12 mouse cellular contexts compared by ENCODE assay signal in the genomic region with DNA sequence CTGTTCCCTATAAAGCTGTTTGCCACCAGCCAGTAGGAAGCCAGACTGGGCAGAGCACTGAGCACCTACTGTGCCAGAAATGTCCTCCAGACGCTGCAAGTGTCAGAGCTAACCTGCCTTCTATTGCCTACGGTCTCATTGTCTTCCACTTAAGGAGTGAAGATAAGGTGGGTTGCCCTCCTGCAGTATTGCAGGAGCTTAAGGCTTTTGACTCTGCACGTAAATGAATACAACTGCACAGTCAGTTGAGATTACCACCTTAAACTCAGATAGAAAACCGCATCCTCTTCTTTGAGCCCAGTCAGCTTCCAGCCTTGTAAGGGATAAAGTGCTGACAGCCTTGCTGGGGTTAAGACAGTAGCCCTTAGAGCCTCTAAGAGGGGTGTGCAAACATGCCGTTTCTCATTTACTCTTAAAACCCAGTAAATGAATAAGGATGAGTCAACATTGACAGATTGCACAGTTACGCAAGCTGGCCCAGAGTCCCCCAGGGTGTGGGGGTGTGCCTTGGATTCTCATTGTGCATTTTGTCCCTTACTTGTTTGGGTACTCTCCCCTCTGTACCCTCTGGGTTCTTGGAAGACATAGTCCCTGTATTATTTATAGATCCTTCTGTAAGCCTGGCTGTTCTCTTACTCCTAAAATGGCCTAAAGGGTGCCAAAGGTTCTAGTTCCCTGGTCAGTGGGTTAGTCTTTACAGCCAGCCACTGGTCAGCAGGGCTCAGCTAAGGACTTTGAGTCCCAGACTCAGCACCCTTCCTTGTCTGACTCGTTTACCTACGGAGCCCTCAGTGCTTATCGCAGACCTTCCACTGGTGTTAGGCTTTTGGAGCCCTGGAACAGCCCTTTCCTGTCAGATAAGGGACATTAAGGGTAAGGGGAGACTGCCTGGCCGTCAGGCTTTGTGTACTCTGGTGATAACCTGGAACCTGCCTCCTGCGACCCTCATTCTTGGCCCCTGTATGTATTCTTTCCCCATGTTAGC. TPM values are rescaled to one million over a fixed set of nuclear protein-coding genes. Genes with fewer than 3 reads are reported as not detected.
DNase-seq lines count a peak whose midpoint lies in the region; ATAC-seq and TF ChIP-seq lines count a peak whose summit lies in the region.
"Had no signal": no experiment of that assay in that cellular context is flagged by ENCODE, and none has a peak within 500 bp of the region (broad histone marks: within the 10 kb centered on the region; RNA-seq: fewer than 3 reads in every experiment).

No protein-coding gene starts in this region.

- H3K9me3 ChIP-seq in hindbrain, postnatal 0 days (ENCODE audit: low read length) = no peaks in the 10 kb centered on the region
- H3K9me3 ChIP-seq: hindbrain, embryonic 15.5 days had no signal

- H3K4me3 ChIP-seq in hindbrain, postnatal 0 days (ENCODE audit: low read length) = no peak overlapping the region
- H3K4me3 ChIP-seq: hindbrain, embryonic 15.5 days had no signal

- no peak overlapping the region for H3K4me2 ChIP-seq in hindbrain, postnatal 0 days (ENCODE audit: low read depth, low read length)
- H3K4me2 ChIP-seq: hindbrain, embryonic 15.5 days had no signal

- 86% methylated on average over 11 of the region's 11 CpGs for WGBS in hindbrain, postnatal 0 days

- no peaks in the 10 kb centered on the region for H3K4me1 ChIP-seq in hindbrain, postnatal 0 days (ENCODE audit: insufficient read depth, low read length)
- H3K4me1 ChIP-seq: hindbrain, embryonic 15.5 days had no signal

- no peak overlapping the region for H3K9ac ChIP-seq in hindbrain, postnatal 0 days (replicated peaks; ENCODE audit: low read length)
- H3K9ac ChIP-seq: hindbrain, embryonic 15.5 days had no signal

- no peaks in the 10 kb centered on the region for H3K27me3 ChIP-seq in hindbrain, postnatal 0 days (ENCODE audit: insufficient read depth, low read length)
- H3K27me3 ChIP-seq: hindbrain, embryonic 15.5 days had no signal

- TF ChIP-seq CTCF in hindbrain, postnatal 0 days (IDR thresholded peaks at IDR 0.05; ENCODE audit: low read depth) = no peak

- peak; percentile 59 to 62 for DNase-seq in heart, adult 18-20 months
- DNase-seq in heart, postnatal 14 days = no peak
- peak; percentile 46 for DNase-seq in 3T3-L1 (ENCODE audit: low read depth, low spot score)
- DNase-seq in cerebellum, adult 11 months = peak; percentile 39
- DNase-seq in layer of hippocampus, adult 9-11 months = peak; percentile 53
- no peak for DNase-seq in spleen, postnatal 10 days (ENCODE audit: low spot score in 2 of 2)
- no peak for DNase-seq in urinary bladder, postnatal 10 days (ENCODE audit: low spot score)
- DNase-seq in hindbrain, postnatal 0 days (ENCODE audit: low spot score) = no peak

- peaks cover 34% of the 10 kb centered on the region for H3K36me3 ChIP-seq in hindbrain, postnatal 0 days (ENCODE audit: insufficient read depth, low read length)

- intact Hi-C loops in heart, postnatal 14 days (cut with DNase I) = no loop called here

- no peak overlapping the region for H3K27ac ChIP-seq in hindbrain, postnatal 0 days
- H3K27ac ChIP-seq: hindbrain, embryonic 15.5 days had no signal

- ATAC-seq in hindbrain, postnatal 0 days = no peak

RNA-seq across cellular contexts. Expression of a gene that starts 12.8 kb away (rescaled TPM):
- not detected for total RNA-seq in heart, adult 18-20 months (2021)
- under 1 TPM in 1 of 2 experiments, not detected in 1; 0.29 TPM for total RNA-seq in heart, postnatal 14 days (2021)
- total RNA-seq in hindbrain, postnatal 0 days (2014; rRNA removed) = 1.6 TPM in 1 of 2 replicates, not detected in the other
- 3.4 and 4.5 TPM in 2 replicates for polyA plus RNA-seq in hindbrain, postnatal 0 days (2015; fragmentation: Nextera tagmentation; extraction: Ambion mirVana)

RNA-seq across cellular contexts. Expression of a gene that starts 19.8 kb away (rescaled TPM):
- 1 to 10 TPM in 1 of 2 experiments, not detected in 1; 1.2 TPM for total RNA-seq in heart, adult 18-20 months (2021)
- total RNA-seq in heart, postnatal 14 days (2021) = not detected
- not detected in 2 replicates for total RNA-seq in hindbrain, postnatal 0 days (2014; rRNA removed)
- polyA plus RNA-seq in hindbrain, postnatal 0 days (2015; fragmentation: Nextera tagmentation; extraction: Ambion mirVana) = not detected in 2 replicates
- total RNA-seq: ES-E14 had no signal
- polyA plus RNA-seq: embryonic facial prominence, embryonic 11.5 days; hindbrain, embryonic 15.5 days; lung, embryonic 16.5 days had no signal

RNA-seq across cellular contexts. Expression of a gene that starts 24.9 kb away (rescaled TPM):
- total RNA-seq in heart, adult 18-20 months (2021) = not detected
- total RNA-seq in heart, postnatal 14 days (2021) = under 1 TPM in 1 of 2 experiments, not detected in 1; 0.12 TPM
- total RNA-seq in hindbrain, postnatal 0 days (2014; rRNA removed) = not detected in 2 replicates
- polyA plus RNA-seq in hindbrain, postnatal 0 days (2015; fragmentation: Nextera tagmentation; extraction: Ambion mirVana) = not detected in 2 replicates
- total RNA-seq: ES-E14 had no signal
- polyA plus RNA-seq: embryonic facial prominence, embryonic 11.5 days; hindbrain, embryonic 15.5 days; lung, embryonic 16.5 days had no signal

RNA-seq across cellular contexts. Expression of a gene that starts 52.8 kb away (rescaled TPM):
- total RNA-seq in heart, adult 18-20 months (2021) = not detected
- not detected for total RNA-seq in heart, postnatal 14 days (2021)
- total RNA-seq in hindbrain, postnatal 0 days (2014; rRNA removed) = 0.21 and 1.2 TPM in 2 replicates
- not detected in 2 replicates for polyA plus RNA-seq in hindbrain, postnatal 0 days (2015; fragmentation: Nextera tagmentation; extraction: Ambion mirVana)
- polyA plus RNA-seq: embryonic facial prominence, embryonic 11.5 days; hindbrain, embryonic 15.5 days; lung, embryonic 16.5 days had no signal

RNA-seq across cellular contexts. Expression of a gene that starts 57.2 kb away (rescaled TPM):
- total RNA-seq in heart, adult 18-20 months (2021) = 10 to 100 TPM; 24.2 to 25.8 TPM
- 10 to 100 TPM; 18.7 to 19.1 TPM for total RNA-seq in heart, postnatal 14 days (2021)
- 20.0 and 43.1 TPM in 2 replicates for total RNA-seq in hindbrain, postnatal 0 days (2014; rRNA removed)
- 45.7 and 47.3 TPM in 2 replicates for polyA plus RNA-seq in hindbrain, postnatal 0 days (2015; fragmentation: Nextera tagmentation; extraction: Ambion mirVana)

Comparison
In these comparisons a context has a peak if more than half of its experiments do, and no peak if none do; other contexts are left out.
1. DNase-seq: peak in heart, adult 18-20 months (2 of 2), 3T3-L1 (single experiment), cerebellum, adult 11 months (single experiment) and layer of hippocampus, adult 9-11 months (single experiment); none in heart, postnatal 14 days (0 of 2), spleen, postnatal 10 days (0 of 2), urinary bladder, postnatal 10 days (single experiment) and hindbrain, postnatal 0 days (single experiment).